Mouse (Mus musculus) megakaryocyte-erythroid progenitor cell, adult 5 weeks (primary cell): ENCODE measurements around the gene Atad2b. TPM values are rescaled to one million over a fixed set of nuclear protein-coding genes. Genes with fewer than 3 reads are reported as not detected.

ENCODE experiments used
- polyA plus RNA-seq: library from polyadenylated mRNA; stranded (reverse); fragments of >175 nt; gene quantifications from 2 replicates; pipeline ENCODE4 v1.2.3, GENCODE M21; 2012

Atad2b gene
- 14.1 and 15.8 TPM in 2 replicates for polyA plus RNA-seq

GRCm38 (mm10) chr12:4916994-4917804 is at the start of gene Atad2b:
TSS of gene Atad2b (plus strand) at chr12:4917353.

DNA sequence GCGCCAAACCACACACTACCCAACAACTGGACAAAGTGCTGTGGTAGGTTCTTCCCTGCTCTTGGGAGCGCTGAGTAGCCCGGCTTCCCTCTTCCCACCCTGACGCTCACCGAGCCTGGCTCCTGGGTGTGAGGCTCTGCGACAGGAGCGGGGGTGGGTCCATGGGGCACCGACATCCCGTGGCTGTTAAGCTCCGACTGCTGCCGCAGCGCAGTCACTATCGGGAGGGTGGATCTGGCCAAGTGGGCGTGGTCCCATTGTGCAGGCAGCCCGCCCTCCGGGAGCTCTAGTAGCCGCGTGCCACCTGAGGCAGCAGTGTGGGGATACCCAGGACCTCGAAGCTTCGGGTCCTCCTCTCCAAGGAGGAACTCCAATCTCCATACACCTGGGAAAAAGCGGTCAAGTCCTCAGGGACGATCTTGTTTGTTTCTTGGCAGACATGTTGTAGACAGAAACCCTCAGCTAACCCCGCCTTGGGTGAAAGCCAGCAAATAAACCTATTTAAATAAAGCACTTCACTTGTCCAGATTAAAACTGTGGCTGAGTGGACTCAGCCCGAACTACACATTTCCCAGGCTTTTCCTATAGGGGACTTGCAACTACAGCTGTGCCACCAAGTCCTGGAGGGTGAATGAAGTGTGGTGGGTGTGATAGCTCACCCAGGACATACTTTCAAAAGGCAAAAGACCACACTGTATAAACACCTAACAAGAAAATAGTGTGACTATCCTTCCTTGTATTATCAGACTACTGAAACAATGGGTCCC is 42.8 kb upstream of the Atad2b start, which contains the start of gene Mfsd2b:
Gene Mfsd2b (minus strand): TSS at position 199 of the 767 bp plus-strand sequence.

GRCm38 (mm10) chr12:4906951-4907906 is 9.9 kb upstream of the Atad2b start, which contains the start of gene Ubxn2a:
TSS of gene Ubxn2a (minus strand) at chr12:4907705.

Other genes starting within 250 kb of the Atad2b start
- gene Fam228a, start 178.9 kb upstream of the Atad2b start, polyA plus RNA-seq, result 0.06 TPM in 1 of 2 replicates, not detected in the other
- gene Pfn4, start 148.3 kb upstream of the Atad2b start, polyA plus RNA-seq, result 0.03 and 0.13 TPM in 2 replicates
- gene Fam228b, start 148.1 kb upstream of the Atad2b start, polyA plus RNA-seq, result 2.1 and 3.2 TPM in 2 replicates
- gene Sf3b6, start 99.8 kb upstream of the Atad2b start, polyA plus RNA-seq, result 10.7 and 11.9 TPM in 2 replicates
- gene Fkbp1b, start 75.8 kb upstream of the Atad2b start, polyA plus RNA-seq, result 7.0 and 12.6 TPM in 2 replicates
- gene Wdcp, start 74.0 kb upstream of the Atad2b start, polyA plus RNA-seq, result 0.59 and 1.6 TPM in 2 replicates
- gene Mfsd2b, start 43.0 kb upstream of the Atad2b start, polyA plus RNA-seq, result 76.2 and 126 TPM in 2 replicates
- gene Ubxn2a, start 9.6 kb upstream of the Atad2b start, polyA plus RNA-seq, result 17.2 and 17.5 TPM in 2 replicates